Mouse (Mus musculus) right cerebral cortex, postnatal 4 days (tissue): Measurements from ENCODE around the gene Sel1l.

Experiments
- DNase-seq: peaks from one replicate; pipeline ENCODE4 v3.0.0-alpha.2; 2022

Sel1l gene

GRCm38 (mm10) chr12:91849045-91849467 is at the start of gene Sel1l:
Gene Sel1l (minus strand): TSS chr12:91849157.
- peak; percentile 93 for DNase-seq

GRCm38 (mm10) chr12:91892622-91893560 is 43.9 kb upstream of the Sel1l start:
- DNase-seq = no peak

- no peak for DNase-seq
Measured at GRCm38 (mm10) chr12:91880431-91880830, 31.5 kb upstream of the Sel1l start.

- DNase-seq = no peak
Measured at GRCm38 (mm10) chr12:91878912-91879250, 29.9 kb upstream of the Sel1l start.

GRCm38 (mm10) chr12:91878056-91878911 is 29.3 kb upstream of the Sel1l start:
- DNase-seq = no peak

GRCm38 (mm10) chr12:91877646-91878045 is 28.7 kb upstream of the Sel1l start:
- peak; percentile 61 for DNase-seq

- no peak for DNase-seq
Measured at GRCm38 (mm10) chr12:91870671-91871070, 21.7 kb upstream of the Sel1l start.

- no peak for DNase-seq
Measured at GRCm38 (mm10) chr12:91869352-91869751, 20.4 kb upstream of the Sel1l start.

- DNase-seq = no peak
Measured at GRCm38 (mm10) chr12:91854330-91854729, 5.4 kb upstream of the Sel1l start.

GRCm38 (mm10) chr12:91848394-91849044 is 438 bp downstream of the Sel1l start:
- no peak for DNase-seq

GRCm38 (mm10) chr12:91846038-91846437 is 2.9 kb downstream of the Sel1l start:
- no peak for DNase-seq

- no peak for DNase-seq
Measured at GRCm38 (mm10) chr12:91845393-91845792, 3.6 kb downstream of the Sel1l start.

- no peak for DNase-seq
Measured at GRCm38 (mm10) chr12:91844542-91844941, 4.4 kb downstream of the Sel1l start.

- no peak for DNase-seq
Measured at GRCm38 (mm10) chr12:91843888-91844287, 5.1 kb downstream of the Sel1l start.

GRCm38 (mm10) chr12:91841714-91842113 is 7.2 kb downstream of the Sel1l start:
- DNase-seq = no peak

- no peak for DNase-seq
Measured at GRCm38 (mm10) chr12:91838261-91838660, 10.7 kb downstream of the Sel1l start.

GRCm38 (mm10) chr12:91837401-91838065 is 11.4 kb downstream of the Sel1l start:
- no peak for DNase-seq

GRCm38 (mm10) chr12:91833939-91834333 is 15.0 kb downstream of the Sel1l start:
- no peak for DNase-seq

- DNase-seq = no peak
Measured at GRCm38 (mm10) chr12:91833237-91833938, 15.6 kb downstream of the Sel1l start.

- no peak for DNase-seq
Measured at GRCm38 (mm10) chr12:91831410-91831809, 17.5 kb downstream of the Sel1l start.

GRCm38 (mm10) chr12:91820461-91820860 is 28.5 kb downstream of the Sel1l start:
- no peak for DNase-seq

GRCm38 (mm10) chr12:91818726-91819125 is 30.2 kb downstream of the Sel1l start:
- DNase-seq = no peak
